Mouse (Mus musculus): ENCODE data around the gene Gnaq. TPM values are rescaled to one million over a fixed set of nuclear protein-coding genes. Genes with fewer than 3 reads are reported as not detected.
A peak's percentile ranks its signal among the peaks of the same experiment; 100 is the strongest.

The Gnaq gene
- polyA plus RNA-seq, 1 experiment: 8.1 TPM

DNA sequence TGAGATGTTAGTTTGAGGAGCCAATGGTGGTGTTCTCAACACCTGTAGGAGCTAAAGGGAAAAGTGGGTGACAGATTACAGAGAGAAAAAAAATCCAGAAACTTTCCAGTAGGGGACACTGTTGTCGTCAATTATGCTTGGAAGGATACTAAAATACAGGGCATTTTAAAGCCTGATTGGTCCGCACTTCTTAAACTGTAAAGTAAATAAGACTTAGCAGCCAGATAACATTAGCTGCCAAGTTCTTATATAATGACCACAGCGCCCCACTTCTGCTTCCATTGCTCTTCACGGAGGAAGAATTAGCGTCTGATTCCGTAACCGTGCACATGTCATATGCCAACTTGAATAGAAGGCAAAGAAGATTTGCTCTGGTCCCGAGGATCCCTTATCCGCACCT is 302.2 kb downstream of the Gnaq start:
- no peaks in the 10 kb centered on the region for H3K36me3 ChIP-seq (ENCODE audit: control insufficient read depth, insufficient read depth, low read length)
- no peak overlapping the region for H3K4me3 ChIP-seq (ENCODE audit: control insufficient read depth, insufficient read depth, low read length)
- DNase-seq: no peak
- 7% methylated on average over 9 of the region's 9 CpGs for whole genome bisulfite sequencing
- no peak for TF ChIP-seq CTCF (IDR thresholded peaks at IDR 0.05; ENCODE audit: borderline replicate concordance, control insufficient read depth, extremely low read depth, insufficient read depth, low read length, poor library complexity)
- TF ChIP-seq POLR2A (IDR thresholded peaks at IDR 0.05; ENCODE audit: control insufficient read depth, extremely low read depth, insufficient read depth, low read length, poor library complexity): no peak
- H3K4me1 ChIP-seq (replicated peaks; ENCODE audit: control insufficient read depth, insufficient read depth, low read length): peaks cover 13% of the 10 kb centered on the region
- no peaks in the 10 kb centered on the region; the same call in 1 of the 2 replicates for H3K27me3 ChIP-seq (ENCODE audit: control insufficient read depth, insufficient read depth, low read length)
- H3K27ac ChIP-seq (ENCODE audit: control insufficient read depth, insufficient read depth, low read length): no peak overlapping the region

DNA sequence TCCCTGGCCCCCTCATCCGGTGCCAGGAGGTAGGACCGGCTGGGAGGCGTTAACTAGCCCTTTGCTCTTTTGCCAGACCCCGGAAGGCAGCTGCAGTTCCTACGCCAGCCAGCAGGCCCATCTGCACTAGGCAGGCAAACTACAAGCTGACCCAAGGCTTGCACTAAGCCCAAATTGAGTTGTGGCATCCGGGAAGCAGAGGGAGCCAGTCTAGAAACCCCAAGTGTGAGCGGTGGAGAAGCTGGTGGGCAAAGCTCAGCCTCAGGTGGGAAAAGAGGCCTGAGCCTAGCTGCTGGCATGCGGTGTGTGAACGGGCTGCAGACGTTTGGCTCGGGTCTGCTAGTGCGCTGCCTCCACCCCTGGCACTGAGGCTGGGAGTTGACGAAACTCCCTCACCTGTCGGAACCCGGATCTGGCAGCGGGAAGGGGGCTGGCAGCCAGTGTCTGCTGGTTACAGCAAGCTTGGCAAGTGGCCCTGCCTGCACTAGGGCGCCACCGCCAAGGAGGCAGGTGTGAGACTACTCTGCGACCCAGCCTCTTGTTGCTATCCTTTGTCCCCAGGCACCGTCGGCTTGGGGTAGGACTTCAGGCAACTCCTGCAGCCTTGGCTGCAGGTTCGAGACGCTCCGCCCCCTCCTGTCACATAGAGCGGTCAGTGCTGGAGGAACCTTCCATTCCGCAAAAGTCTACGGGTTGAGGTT is 303.1 kb downstream of the Gnaq start, which contains the start of gene Gna14:
Gna14 (plus strand) TSS at position 232 of the 701 bp plus-strand sequence.
- peak; percentile 69 for DNase-seq
- Histone ChIP-seq H3K27me3 (ENCODE audit: control insufficient read depth, insufficient read depth, low read length) (no peaks in the 10 kb centered on the region; the same call in 1 of the 2 replicates), H3K27ac (ENCODE audit: control insufficient read depth, insufficient read depth, low read length) (no peak within 1 kb of the TSS), H3K4me1 (replicated peaks; ENCODE audit: control insufficient read depth, insufficient read depth, low read length) (peaks cover 13% of the 10 kb centered on the region), H3K36me3 (ENCODE audit: control insufficient read depth, insufficient read depth, low read length) (no peaks in the 10 kb centered on the region), H3K4me3 (ENCODE audit: control insufficient read depth, insufficient read depth, low read length) (peak within 1 kb of the TSS; percentile 29)
- WGBS: 1% methylated on average over 27 of the region's 27 CpGs
- no peak for TF ChIP-seq POLR2A (IDR thresholded peaks at IDR 0.05; ENCODE audit: control insufficient read depth, extremely low read depth, insufficient read depth, low read length, poor library complexity)
- TF ChIP-seq CTCF (IDR thresholded peaks at IDR 0.05; ENCODE audit: borderline replicate concordance, control insufficient read depth, extremely low read depth, insufficient read depth, low read length, poor library complexity): peak; percentile 69; the same call in 1 of the 2 replicates

DNA sequence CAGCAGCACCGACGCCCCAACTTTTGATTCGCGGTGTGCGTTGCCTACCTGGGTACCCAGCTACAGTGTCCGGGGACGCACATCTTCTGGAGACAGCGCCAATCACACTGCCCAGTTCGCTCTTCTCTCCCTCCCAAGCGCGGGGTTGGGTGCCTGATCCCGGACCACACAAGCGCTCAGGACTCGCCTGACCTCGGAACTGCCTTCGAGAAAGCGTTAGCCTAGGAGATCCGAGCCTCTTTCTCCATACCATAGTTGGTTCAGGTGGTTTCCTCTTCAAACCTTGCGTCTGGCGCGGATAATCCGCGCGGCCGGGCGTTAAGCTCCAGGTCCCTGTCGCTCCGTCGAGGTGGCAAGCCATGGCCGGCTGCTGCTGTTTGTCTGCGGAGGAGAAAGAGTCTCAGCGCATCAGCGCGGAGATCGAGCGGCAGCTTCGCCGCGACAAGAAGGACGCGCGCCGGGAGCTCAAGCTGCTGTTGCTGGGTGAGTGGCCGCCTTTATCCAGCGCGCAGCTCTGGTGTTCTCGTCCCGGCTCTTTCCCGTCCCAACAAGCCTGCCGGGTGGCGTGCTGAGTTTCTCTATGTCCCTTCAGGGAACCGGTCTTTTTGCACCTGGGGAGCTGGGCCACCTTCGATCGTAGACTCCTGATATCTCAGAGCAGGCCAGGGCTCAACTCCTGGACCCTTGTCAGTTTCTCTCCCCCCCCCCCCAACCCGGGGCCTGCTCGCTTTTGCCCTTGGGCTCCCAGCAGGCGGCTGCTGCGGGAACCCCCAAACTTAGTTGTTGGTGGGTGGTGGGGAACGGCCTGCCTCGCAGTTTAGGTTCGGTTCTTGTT is 303.9 kb downstream of the Gnaq start:
- no peak for TF ChIP-seq CTCF (IDR thresholded peaks at IDR 0.05; ENCODE audit: borderline replicate concordance, control insufficient read depth, extremely low read depth, insufficient read depth, low read length, poor library complexity)
- TF ChIP-seq POLR2A (IDR thresholded peaks at IDR 0.05; ENCODE audit: control insufficient read depth, extremely low read depth, insufficient read depth, low read length, poor library complexity): no peak
- WGBS: 13% methylated on average over 61 of the region's 61 CpGs
- peak; percentile 6 for DNase-seq
- H3K27ac ChIP-seq (ENCODE audit: control insufficient read depth, insufficient read depth, low read length): no peak overlapping the region
- no peaks in the 10 kb centered on the region for H3K36me3 ChIP-seq (ENCODE audit: control insufficient read depth, insufficient read depth, low read length)
- peak overlapping the region; percentile 29 for H3K4me3 ChIP-seq (ENCODE audit: control insufficient read depth, insufficient read depth, low read length)
- no peaks in the 10 kb centered on the region; the same call in 1 of the 2 replicates for H3K27me3 ChIP-seq (ENCODE audit: control insufficient read depth, insufficient read depth, low read length)
- peaks cover 13% of the 10 kb centered on the region for H3K4me1 ChIP-seq (replicated peaks; ENCODE audit: control insufficient read depth, insufficient read depth, low read length)

Other genes with a start within 250 kb of the Gnaq start
- gene Psat1, start 185.5 kb upstream of the Gnaq start, polyA plus RNA-seq (2012; rRNA removed): 31.9 and 33.2 TPM in 2 replicates
- 3.8 and 5.2 TPM in 2 replicates for gene Cep78, start 147.8 kb upstream of the Gnaq start, polyA plus RNA-seq (2012; rRNA removed)

All from thymus, adult 2 months (tissue).